Mouse (Mus musculus) erythroblast, embryonic 14.5 days (primary cell): ENCODE data around the gene Rprd1b.

ENCODE experiments used
- GATA1 ChIP-seq: IDR thresholded peaks from 2 replicates; pipeline ENCODE4 v1.6.1; 2012; ENCODE audit warnings: low read length, inconsistent platforms, mixed read lengths
- TAL1 ChIP-seq: IDR thresholded peaks from 3 replicates; pipeline ENCODE4 v1.6.1; 2012; ENCODE audit warnings: low read length, inconsistent platforms, mixed read lengths

- TF ChIP-seq GATA1 = no peak; the same call in 1 of the 2 replicates
- no peak for TF ChIP-seq TAL1
Observed at GRCm38 (mm10) chr2:158059666-158060105, 31.4 kb downstream of the Rprd1b start.
